Mouse (Mus musculus): ENCODE data around the gene Spz1.
A peak's percentile ranks its signal among the peaks of the same experiment; 100 is the strongest.
"Not testable (repeated sequence)": the region's sequence is repeated elsewhere in the genome, so short reads cannot be mapped to it uniquely, and the experiment has no call there.

Spz1 gene

GRCm38 (mm10) chr13:92576072-92576471 is at the start of gene Spz1:
Gene Spz1, minus strand, starts transcription at chr13:92576172.
- DNase-seq (ENCODE audit: low read depth) = no peak

- no peak for DNase-seq (ENCODE audit: low read depth)
These were observed 40.5 kb upstream of the Spz1 start for GRCm38 (mm10) chr13:92616459-92616858.

DNA sequence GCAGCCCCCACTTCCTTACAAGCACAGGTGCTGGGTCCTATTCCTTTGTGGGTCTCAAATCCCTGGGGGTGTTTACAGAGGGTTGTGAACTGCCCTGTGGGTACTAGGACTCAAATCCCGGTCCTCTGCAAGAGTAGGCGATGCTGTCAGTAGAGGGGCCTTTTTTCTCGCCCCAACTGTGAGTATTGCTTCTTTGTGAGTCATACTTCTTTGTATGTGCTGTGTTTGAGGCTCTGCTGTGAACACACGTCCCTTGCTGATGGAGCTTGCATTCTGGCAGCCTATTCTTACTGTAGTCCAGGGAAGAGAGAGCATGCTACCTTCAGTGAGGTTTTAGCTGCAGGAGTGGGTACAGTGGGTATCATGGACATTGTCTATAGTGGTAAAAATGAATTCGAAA is 39.2 kb upstream of the Spz1 start:
- no peak for DNase-seq (ENCODE audit: low read depth)

DNA sequence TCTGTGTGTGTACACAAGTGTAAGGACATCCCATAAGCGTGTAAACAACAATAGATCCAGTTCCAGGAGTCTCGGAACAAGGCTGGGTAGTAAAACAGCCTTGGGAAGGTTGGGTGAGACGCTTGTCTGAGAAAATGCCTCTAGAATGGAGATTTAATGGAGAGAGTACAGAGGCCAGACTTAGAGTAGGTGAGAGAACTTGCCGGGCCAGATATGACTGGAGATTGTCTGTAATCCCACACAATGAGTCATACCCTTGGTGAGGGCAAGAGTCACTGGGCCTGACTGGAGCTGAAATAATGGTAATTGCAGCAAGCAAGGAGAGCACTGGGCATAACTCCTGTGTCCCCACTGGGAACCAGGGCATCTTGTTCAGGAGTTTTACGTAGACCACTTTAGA is 37.1 kb upstream of the Spz1 start:
- no peak for DNase-seq (ENCODE audit: low read depth)

- no peak for DNase-seq (ENCODE audit: low read depth)
These were observed 35.9 kb upstream of the Spz1 start for GRCm38 (mm10) chr13:92611917-92612316.

DNA sequence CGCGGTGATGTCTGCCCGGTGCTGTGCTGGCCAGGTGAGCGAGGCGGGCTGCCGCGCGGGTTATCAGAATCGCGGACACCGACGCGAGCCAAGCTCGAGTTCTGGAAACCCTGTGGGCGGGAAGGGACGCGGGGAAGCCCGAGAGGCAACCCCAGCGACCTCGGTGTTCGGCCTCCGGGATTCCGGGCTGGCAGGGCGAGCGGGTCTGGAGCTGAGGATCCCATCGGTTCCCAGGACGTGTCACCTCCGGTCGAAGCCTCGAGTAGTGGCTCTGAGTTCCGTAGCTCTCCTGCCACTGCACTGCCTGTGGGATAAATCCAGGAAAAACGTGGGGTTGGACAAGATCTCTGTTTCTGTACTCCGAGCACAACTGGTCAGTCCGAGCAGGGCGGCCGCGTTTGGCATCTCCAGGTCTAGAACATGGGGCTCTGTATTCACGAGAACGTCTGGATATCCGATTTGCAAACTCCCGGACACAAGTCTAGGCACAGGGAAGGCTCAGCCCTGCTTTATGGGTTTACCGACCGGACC is 35.3 kb upstream of the Spz1 start:
- DNase-seq (ENCODE audit: low read depth) = no peak

- peak; percentile 85 for DNase-seq (ENCODE audit: low read depth)
These were observed 34.6 kb upstream of the Spz1 start, which contains the start of gene Serinc5 for GRCm38 (mm10) chr13:92610311-92611221. Gene Serinc5, plus strand, starts transcription at chr13:92611091.

DNA sequence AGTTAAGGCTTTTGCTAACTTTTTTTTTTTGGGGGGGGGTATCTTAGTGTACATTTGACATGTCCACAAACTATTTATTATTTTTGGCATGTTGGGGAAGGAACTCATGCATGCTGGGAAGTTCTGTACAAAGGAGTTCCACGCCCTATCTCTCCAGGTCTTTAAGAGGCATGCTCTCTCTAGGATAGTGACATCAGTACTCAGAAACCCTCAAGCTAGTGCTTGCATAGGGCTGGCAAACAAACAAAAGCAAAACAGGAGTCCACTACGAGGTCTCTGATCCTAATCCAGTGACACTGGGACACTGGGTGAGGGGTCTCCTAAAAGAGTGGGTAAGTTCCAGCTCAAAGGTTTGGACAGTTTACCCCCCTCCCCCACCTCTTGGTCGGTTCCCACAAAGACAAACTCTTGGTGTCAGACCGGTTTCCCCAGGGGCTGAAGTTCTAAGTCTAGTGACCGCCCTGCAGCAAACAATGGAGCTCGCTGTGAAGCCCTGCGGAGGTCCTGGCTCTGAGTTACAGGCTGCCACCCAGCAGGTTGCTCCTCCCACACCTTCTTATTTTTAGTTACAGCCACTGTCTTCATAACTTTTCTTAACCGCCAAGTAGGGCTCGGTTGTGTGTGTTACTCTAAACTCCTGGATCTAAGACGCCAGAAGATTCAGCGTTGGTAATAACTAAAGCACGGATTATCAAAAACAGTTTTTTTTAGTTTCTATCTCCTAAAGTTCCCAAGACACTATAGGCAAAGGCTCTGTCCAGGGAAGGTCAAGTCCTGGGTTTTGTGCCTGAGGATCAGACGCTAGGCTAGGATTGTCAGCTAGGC is 33.7 kb upstream of the Spz1 start:
- no peak for DNase-seq (ENCODE audit: low read depth)

DNA sequence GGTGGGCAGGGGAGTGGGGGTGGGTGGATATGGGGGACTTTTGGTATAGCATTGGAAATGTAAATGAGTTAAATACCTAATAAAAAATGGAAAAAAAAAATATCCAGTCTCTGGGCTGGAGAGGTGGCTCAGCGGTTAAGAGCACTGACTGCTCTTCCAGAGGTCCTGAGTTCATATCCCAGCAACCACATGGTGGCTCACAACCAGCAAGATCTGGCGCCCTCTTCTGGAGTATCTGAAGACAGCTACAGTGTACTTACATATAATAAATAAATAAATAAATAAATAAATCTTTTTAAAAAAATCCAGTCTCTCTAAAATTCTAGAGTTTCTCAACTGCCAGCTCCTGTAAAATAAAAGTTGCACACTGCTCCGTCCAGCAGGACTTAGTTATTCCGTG is 29.3 kb upstream of the Spz1 start:
- DNase-seq (ENCODE audit: low read depth) = not testable (repeated sequence)

DNA sequence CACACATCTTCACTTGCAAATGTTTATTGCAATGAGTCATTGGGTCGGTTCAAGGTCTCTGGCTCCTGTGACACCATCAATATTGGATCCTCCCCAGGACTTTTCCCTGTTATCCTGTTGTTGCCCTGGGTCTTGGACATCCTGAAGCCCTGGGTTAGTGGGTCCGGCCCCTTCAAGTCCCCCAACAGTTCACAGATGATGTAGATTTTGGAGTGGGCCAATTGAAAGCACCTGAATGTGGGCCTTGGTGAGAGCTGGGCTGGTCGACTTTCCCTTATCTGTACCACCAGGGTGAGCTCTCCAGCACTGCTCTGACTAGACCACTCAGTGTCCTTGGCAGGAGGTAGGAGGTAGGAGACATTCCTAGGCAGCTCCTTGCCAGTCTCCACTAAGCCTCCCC is 19.5 kb upstream of the Spz1 start:
- DNase-seq (ENCODE audit: low read depth) = no peak

- no peak for DNase-seq (ENCODE audit: low read depth)
These were observed 18.9 kb upstream of the Spz1 start for GRCm38 (mm10) chr13:92594907-92595306.

- DNase-seq (ENCODE audit: low read depth) = no peak
These were observed 18.5 kb upstream of the Spz1 start for GRCm38 (mm10) chr13:92594481-92594880.

DNA sequence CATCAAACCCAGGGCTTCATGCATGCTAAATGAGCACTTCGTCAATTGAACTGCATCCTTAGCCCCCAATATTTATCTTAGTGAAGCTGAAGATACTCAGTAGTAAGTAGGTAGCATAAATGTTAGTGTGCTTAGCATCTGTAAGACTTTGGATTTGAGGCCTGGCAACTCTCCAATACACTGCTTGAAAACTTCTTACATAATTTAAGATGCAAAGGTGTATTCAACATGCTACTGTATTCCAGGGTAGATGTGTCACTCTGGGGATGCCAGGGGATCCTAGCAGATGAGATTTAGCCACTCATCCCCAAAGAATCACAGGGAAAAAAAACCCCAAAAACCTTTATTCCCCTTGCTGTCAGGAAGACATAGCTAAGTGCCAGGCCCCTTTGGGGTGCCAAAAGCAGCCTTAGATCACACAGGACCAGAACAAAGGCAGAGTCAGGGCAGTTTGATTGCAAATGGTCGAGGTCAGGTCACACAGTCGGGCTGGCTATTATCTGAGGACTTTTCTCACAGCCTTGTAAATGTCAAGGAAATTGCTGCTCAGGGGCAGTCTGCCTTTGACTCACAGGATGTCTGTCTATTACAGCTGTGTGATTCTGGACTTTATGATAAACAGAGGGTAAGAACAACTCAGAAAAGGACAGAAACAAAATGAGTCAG is 17.9 kb upstream of the Spz1 start:
- no peak for DNase-seq (ENCODE audit: low read depth)

GRCm38 (mm10) chr13:92592786-92593635 is 17.0 kb upstream of the Spz1 start:
- DNase-seq (ENCODE audit: low read depth) = peak; percentile 85

- no peak for DNase-seq (ENCODE audit: low read depth)
These were observed 16.4 kb upstream of the Spz1 start for GRCm38 (mm10) chr13:92592268-92592785.

DNA sequence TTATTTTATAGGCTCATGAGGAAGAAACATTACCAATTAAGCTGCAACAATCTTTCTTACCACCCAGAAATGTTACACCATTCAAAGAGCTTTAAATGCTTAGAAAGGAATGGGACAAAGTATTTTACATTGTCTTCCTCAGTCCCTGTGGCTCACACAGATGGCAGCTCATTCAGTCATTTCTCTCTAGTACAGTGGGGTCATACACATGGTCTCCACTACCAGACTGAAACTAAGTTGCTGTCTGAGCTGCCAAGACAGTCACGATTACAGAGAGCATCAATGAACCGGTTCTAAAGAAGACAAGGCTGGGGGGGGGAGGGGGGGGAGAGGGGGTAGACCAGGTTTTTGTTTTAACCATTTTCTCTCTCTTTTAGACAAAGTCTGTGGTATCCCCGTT is 15.3 kb upstream of the Spz1 start:
- no peak for DNase-seq (ENCODE audit: low read depth)

DNA sequence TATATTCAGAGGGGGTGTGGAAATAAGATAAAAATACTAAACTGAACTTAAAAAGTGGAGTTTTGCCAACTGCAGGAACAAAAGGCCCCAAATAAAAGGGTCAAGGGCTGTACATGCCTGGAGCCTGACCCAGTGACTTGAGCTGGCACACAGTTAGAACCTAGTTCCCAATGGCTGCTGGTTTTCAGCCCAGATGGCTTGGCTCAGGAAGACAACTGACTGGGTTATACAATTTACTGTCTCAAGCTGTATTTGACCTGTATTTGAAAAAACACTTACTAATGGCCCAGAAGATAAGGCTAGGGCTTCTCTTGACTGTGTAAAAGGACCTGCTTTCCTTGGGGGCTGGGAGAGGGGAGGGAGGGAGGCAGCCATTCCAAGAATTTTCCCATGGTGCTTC is 13.3 kb upstream of the Spz1 start:
- DNase-seq (ENCODE audit: low read depth) = no peak

DNA sequence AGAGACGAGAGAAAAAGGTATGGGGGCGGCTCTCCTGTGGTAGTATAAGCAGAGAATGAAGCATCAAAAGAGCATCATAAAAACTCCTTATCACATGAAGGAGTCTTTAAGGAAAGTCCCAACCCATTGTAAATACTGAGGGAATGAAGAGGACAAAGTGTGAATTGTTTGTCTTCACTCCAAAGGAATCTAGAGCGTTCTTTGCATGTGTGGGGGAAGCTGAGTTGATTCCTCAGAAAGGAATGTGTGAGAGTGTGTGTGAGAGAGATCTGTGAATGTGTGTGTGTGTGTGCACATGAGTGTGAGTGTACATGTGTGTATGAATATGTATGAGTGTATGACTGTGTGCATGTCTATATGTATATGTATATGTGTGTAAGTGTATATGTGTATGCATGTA is 12.7 kb upstream of the Spz1 start:
- no peak for DNase-seq (ENCODE audit: low read depth)

- no peak for DNase-seq (ENCODE audit: low read depth)
These were observed 8.2 kb upstream of the Spz1 start for GRCm38 (mm10) chr13:92584094-92584717.

GRCm38 (mm10) chr13:92580220-92581043 is 4.5 kb upstream of the Spz1 start:
- peak; percentile 70 for DNase-seq (ENCODE audit: low read depth)

Data from c-Kit-positive CD71-positive TER-119-negative erythroid progenitor cells, embryonic 14.5 days (primary cell).